Mouse (Mus musculus): ENCODE data around the gene Lpcat2b. TPM values are rescaled to one million over a fixed set of nuclear protein-coding genes. Genes with fewer than 3 reads are reported as not detected.

Lpcat2b gene
- polyA plus RNA-seq, 1 experiment from 2014 or later: not detected

DNA sequence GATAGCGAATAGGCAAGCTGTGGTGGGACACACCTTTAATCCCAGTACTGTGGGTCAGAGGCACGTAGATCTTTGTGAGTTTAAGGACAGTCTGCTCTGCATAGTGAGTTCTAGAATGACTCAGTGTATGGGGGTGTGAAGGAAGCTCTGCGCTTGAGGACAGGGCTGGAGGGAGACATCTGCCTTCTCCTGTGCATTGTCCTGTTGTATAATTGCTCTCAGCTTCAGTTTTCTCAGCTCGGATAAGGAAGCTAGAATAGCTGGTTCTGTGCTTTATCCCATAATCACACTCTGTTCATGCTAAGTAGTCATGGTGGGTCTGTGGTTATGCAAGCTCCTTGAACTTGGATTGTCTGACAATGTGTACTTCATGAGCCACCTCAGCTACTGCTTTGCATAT lies 17.4 kb downstream of the Lpcat2b start:
- H3K4me3 ChIP-seq (replicated peaks): no peak overlapping the region
- peaks cover 9% of the 10 kb centered on the region; the same call in 1 of the 2 replicates for H3K36me3 ChIP-seq
- no peaks in the 10 kb centered on the region for H3K27me3 ChIP-seq
- H3K4me1 ChIP-seq: no peaks in the 10 kb centered on the region
- WGBS: 84% methylated on average over 4 of the region's 4 CpGs
- no peaks in the 10 kb centered on the region for H3K9me3 ChIP-seq (replicated peaks)
- H3K9ac ChIP-seq: no peak overlapping the region
- no peak for ATAC-seq (ENCODE audit: insufficient number of reproducible peaks, low FRiP score, low TSS enrichment, low read depth)
- H3K4me2 ChIP-seq (replicated peaks): no peak overlapping the region
- no peak overlapping the region for H3K27ac ChIP-seq (replicated peaks)

DNA sequence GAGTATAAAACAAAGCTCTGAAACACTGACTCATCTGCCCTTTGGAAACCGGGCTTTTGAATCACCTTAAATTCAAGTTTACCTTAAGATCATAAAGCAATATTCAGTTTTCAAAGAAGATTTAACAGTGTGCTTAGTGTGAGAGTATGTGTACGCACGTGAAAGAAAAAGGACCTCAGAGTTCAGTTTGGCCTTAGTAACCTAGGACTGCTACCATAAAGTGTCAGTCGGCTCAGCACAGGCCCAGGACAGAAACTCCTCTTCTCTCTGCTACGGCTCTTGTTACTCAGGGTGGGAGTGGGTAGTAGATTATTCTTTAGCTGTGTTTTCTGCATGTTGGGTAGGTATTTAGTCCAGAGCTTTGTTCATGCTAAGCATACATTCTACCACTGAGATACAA lies 18.3 kb downstream of the Lpcat2b start:
- Histone ChIP-seq H3K9ac (no peak overlapping the region), H3K9me3 (replicated peaks) (no peaks in the 10 kb centered on the region), H3K4me2 (replicated peaks) (no peak overlapping the region), H3K4me3 (replicated peaks) (no peak overlapping the region), H3K4me1 (no peaks in the 10 kb centered on the region), H3K27me3 (no peaks in the 10 kb centered on the region), H3K36me3 (peaks cover 9% of the 10 kb centered on the region; the same call in 1 of the 2 replicates), H3K27ac (replicated peaks) (no peak overlapping the region)
- ATAC-seq (ENCODE audit: insufficient number of reproducible peaks, low FRiP score, low TSS enrichment, low read depth): no peak
- 89% methylated on average over 5 of the region's 5 CpGs for WGBS

DNA sequence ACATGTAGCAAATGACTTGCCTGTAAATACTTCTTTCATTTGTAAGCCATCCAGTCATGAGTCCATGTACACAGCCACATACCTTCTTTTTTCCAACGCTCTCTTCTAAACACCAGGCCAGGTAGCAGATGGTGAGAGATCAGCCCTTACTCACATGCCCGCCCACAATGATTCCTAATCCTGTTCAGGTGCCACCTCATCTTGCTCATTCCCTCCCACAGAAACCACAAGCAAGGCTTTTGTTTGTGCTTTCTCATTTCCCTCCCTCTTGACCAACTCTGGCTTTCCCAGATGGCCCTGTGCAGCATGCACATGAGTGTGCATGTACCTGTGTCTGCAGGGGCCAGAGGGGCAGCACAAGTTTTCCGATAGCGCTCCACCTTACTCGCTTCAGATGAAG lies 18.9 kb downstream of the Lpcat2b start:
- H3K4me1 ChIP-seq: no peaks in the 10 kb centered on the region
- no peaks in the 10 kb centered on the region for H3K27me3 ChIP-seq
- 84% methylated on average over 5 of the region's 5 CpGs for WGBS
- H3K36me3 ChIP-seq: peaks cover 9% of the 10 kb centered on the region; the same call in 1 of the 2 replicates
- ATAC-seq (ENCODE audit: insufficient number of reproducible peaks, low FRiP score, low TSS enrichment, low read depth): no peak
- no peak overlapping the region for H3K9ac ChIP-seq
- no peak overlapping the region for H3K4me3 ChIP-seq (replicated peaks)
- H3K4me2 ChIP-seq (replicated peaks): no peak overlapping the region
- H3K9me3 ChIP-seq (replicated peaks): no peaks in the 10 kb centered on the region
- H3K27ac ChIP-seq (replicated peaks): no peak overlapping the region

DNA sequence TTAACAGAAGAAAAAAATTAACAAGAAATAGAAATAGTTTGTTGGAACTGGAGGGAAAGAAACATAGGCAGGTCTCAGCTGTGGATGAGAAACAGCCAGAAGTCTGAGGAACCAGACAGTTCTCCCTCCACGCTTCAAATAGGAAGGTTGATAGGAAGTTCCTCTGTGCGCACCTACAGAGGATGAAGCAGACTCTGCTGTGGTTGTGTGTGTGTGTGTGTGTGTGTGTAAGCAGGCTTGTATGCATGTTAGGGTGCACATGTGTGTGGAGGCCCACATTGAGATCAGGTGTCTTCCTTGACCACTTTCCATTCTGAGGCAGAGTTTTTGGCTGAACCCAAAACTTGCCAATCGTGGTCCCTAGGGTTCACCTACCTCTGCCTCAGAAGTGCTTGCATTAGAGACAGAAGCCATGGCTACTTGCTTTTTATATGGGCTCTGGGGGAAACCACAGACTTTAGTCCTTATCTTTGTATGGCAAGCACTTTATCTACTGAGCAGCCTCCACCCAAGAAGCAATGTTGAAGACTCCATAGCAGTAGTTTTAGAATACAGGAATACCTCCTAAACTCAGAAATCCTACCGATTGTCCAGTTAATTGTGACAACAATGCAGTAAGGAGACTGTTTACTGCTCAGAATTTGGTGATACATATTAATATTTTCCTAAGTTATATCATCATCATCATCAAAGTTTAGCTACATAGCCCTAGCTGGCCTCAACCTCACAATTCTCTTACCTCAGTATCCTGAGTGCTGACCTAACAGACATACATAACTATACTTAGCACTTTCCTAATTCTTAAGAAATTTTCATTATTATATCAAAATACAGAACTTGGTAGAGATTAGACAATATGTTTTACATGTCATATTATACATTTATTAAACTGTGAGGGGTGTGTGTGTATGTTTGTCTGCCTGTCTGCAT lies 31.1 kb downstream of the Lpcat2b start:
- no peak for ATAC-seq (ENCODE audit: insufficient number of reproducible peaks, low FRiP score, low TSS enrichment, low read depth)
- WGBS: 89% methylated on average over 4 of the region's 4 CpGs
- Histone ChIP-seq H3K4me1 (0 out of 2 replicates have a peak, but pooled peaks cover 3% of the 10 kb centered on the region), H3K36me3 (no peaks in the 10 kb centered on the region), H3K27ac (replicated peaks) (no peak overlapping the region), H3K4me2 (replicated peaks) (no peak overlapping the region), H3K27me3 (no peaks in the 10 kb centered on the region), H3K4me3 (replicated peaks) (no peak overlapping the region), H3K9me3 (replicated peaks) (no peaks in the 10 kb centered on the region), H3K9ac (no peak overlapping the region)

DNA sequence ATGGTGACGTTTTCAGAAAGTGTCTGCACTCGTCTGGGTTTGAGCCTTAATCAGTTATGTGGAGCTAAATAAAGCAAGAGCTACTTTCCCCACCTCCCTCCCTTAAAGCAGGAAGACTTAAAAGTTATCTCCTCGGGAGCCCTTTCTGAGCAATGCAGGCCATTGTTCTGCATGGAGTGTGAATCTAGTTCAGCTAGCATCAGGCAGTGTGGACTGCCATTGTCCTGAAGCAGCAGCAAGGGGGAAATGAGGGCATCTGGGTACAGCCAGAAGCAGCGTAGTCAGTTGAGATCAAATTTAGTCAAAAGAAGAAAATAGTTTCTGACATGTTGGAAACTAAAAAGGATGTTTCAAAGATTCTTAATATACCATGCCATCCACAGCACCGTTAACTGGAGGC lies 35.2 kb downstream of the Lpcat2b start:
- H3K4me3 ChIP-seq (replicated peaks): no peak overlapping the region
- WGBS: 30% methylated on average over 5 of the region's 5 CpGs
- H3K4me2 ChIP-seq (replicated peaks): no peak overlapping the region
- peaks cover 8% of the 10 kb centered on the region; the same call in 1 of the 2 replicates for H3K36me3 ChIP-seq
- H3K27me3 ChIP-seq: no peaks in the 10 kb centered on the region
- no peak for ATAC-seq (ENCODE audit: insufficient number of reproducible peaks, low FRiP score, low TSS enrichment, low read depth)
- 0 out of 2 replicates have a peak, but pooled peaks cover 3% of the 10 kb centered on the region for H3K4me1 ChIP-seq
- H3K27ac ChIP-seq (replicated peaks): no peak overlapping the region; the same call in 1 of the 2 replicates
- no peaks in the 10 kb centered on the region for H3K9me3 ChIP-seq (replicated peaks)
- H3K9ac ChIP-seq: no peak overlapping the region

DNA sequence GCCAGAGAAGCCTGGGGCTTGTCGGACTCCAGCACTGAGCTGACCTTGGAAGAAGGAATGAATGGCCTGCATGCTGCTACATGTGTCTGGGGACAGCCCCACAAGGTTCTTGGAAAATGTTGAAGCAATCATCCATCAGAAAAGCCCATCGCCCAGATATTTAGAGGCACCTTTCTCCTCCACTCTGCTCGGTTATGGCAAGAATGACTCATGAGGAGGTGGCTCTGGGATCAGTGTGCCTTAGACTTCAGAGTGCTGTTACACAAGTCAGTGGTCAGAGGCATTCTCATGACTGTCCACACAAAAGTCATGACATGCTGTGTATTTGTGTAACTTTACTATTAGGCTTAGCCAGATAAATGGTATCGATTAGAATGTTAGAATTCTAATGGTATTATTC lies 35.7 kb downstream of the Lpcat2b start:
- Histone ChIP-seq H3K4me2 (replicated peaks) (no peak overlapping the region), H3K27ac (replicated peaks) (no peak overlapping the region), H3K4me1 (0 out of 2 replicates have a peak, but pooled peaks cover 3% of the 10 kb centered on the region), H3K4me3 (replicated peaks) (no peak overlapping the region), H3K27me3 (no peaks in the 10 kb centered on the region), H3K9ac (no peak overlapping the region), H3K9me3 (replicated peaks) (no peaks in the 10 kb centered on the region), H3K36me3 (peaks cover 8% of the 10 kb centered on the region; the same call in 1 of the 2 replicates)
- WGBS: 62% methylated on average over 4 of the region's 4 CpGs
- no peak for ATAC-seq (ENCODE audit: insufficient number of reproducible peaks, low FRiP score, low TSS enrichment, low read depth)

DNA sequence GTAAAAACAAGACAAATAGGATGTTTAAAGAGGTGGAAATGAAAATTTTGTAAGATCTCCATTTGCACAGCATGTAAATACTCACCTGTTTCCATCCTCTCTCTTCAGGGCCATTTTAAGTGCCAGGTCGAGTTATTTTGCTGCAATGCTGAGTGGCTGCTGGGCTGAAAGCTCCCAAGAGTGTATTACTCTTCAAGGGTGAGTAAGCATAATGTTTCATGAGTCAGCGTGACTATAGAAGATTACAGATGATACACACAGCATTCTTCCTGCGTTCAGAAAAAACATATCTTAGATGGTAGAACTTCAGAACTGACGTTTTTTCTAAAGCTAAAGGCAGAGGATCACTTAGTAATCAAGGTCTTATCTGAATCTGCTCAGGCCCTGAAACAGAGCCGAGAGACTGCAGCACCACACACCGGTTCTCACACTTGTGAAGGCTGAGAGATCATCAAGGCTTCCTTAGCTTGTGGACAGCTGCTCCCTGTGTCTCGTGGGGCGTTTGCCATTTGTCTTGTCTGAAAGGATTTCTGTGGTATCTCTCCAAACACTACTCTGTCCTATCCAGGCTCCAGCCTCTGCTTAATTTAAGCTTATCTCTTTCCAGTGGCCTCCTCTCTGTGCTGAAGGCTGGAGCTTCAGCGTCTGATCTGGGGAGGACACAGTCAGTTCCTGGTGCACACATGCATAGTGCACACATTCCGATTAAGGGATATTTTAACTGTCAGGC lies 39.4 kb downstream of the Lpcat2b start:
- ATAC-seq (ENCODE audit: insufficient number of reproducible peaks, low FRiP score, low TSS enrichment, low read depth): no peak
- H3K36me3 ChIP-seq: peaks cover 15% of the 10 kb centered on the region
- no peak overlapping the region for H3K4me2 ChIP-seq (replicated peaks)
- H3K4me1 ChIP-seq: 0 out of 2 replicates have a peak, but pooled peaks cover 3% of the 10 kb centered on the region
- WGBS: 82% methylated on average over 10 of the region's 10 CpGs
- no peak overlapping the region for H3K27ac ChIP-seq (replicated peaks)
- no peaks in the 10 kb centered on the region for H3K9me3 ChIP-seq (replicated peaks)
- H3K4me3 ChIP-seq (replicated peaks): no peak overlapping the region
- H3K27me3 ChIP-seq: no peaks in the 10 kb centered on the region
- no peak overlapping the region for H3K9ac ChIP-seq

DNA sequence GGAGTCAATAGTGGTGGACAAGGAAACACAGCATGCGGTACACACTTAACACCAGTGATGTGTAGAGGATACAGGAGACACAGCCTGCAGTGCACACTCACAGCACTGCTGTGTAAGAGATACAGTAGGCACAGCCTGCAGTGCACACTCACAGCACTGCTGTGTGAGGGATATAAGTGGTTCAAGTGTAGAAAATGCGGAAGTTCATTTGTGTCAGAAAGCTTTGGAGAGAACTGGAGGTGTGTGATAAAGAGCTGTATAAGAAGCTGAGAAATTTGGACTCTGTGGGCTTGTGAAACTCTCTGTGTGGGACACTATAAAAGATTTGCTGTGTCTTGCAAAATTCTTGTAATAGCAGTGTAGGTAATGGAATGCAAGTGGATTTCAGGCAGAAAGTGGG lies 48.8 kb downstream of the Lpcat2b start:
- H3K9ac ChIP-seq: no peak overlapping the region
- WGBS: 92% methylated on average over 2 of the region's 2 CpGs

More for the DNA sequence above, 48.8 kb downstream of the Lpcat2b start:
- H3K36me3 ChIP-seq: peaks cover 1% of the 10 kb centered on the region; the same call in 1 of the 2 replicates
- ATAC-seq (ENCODE audit: insufficient number of reproducible peaks, low FRiP score, low TSS enrichment, low read depth): no peak
- H3K4me3 ChIP-seq (replicated peaks): no peak overlapping the region
- H3K4me1 ChIP-seq: no peaks in the 10 kb centered on the region
- H3K4me2 ChIP-seq (replicated peaks): no peak overlapping the region
- no peak overlapping the region for H3K27ac ChIP-seq (replicated peaks)
- no peaks in the 10 kb centered on the region for H3K9me3 ChIP-seq (replicated peaks)
- H3K27me3 ChIP-seq: no peaks in the 10 kb centered on the region

Other genes with a start within 250 kb of the Lpcat2b start
- gene Tgfbr3, start 141.9 kb upstream of the Lpcat2b start, polyA plus RNA-seq (2015; fragmentation: Nextera tagmentation; extraction: Ambion mirVana): 37.3 and 38.7 TPM in 2 replicates
- gene Brdt, start 100.4 kb upstream of the Lpcat2b start, polyA plus RNA-seq (2015; fragmentation: Nextera tagmentation; extraction: Ambion mirVana): 5.6 and 6.4 TPM in 2 replicates
- 3.0 and 3.7 TPM in 2 replicates for gene Ephx4, start 28.8 kb upstream of the Lpcat2b start, polyA plus RNA-seq (2015; fragmentation: Nextera tagmentation; extraction: Ambion mirVana)
- gene Btbd8, start 6.4 kb downstream of the Lpcat2b start, polyA plus RNA-seq (2015; fragmentation: Nextera tagmentation; extraction: Ambion mirVana): 4.9 and 7.6 TPM in 2 replicates
- gene Gm42669, start 76.1 kb downstream of the Lpcat2b start, polyA plus RNA-seq (2015; fragmentation: Nextera tagmentation; extraction: Ambion mirVana): 0.49 and 0.50 TPM in 2 replicates
- gene 1700028K03Rik, start 103.2 kb downstream of the Lpcat2b start, polyA plus RNA-seq (2015; fragmentation: Nextera tagmentation; extraction: Ambion mirVana): 0.05 and 0.12 TPM in 2 replicates
- gene Rpap2, start 165.8 kb downstream of the Lpcat2b start, polyA plus RNA-seq (2015; fragmentation: Nextera tagmentation; extraction: Ambion mirVana): 16.1 and 17.0 TPM in 2 replicates
- 25.4 and 27.2 TPM in 2 replicates for gene Glmn, start 166.3 kb downstream of the Lpcat2b start, polyA plus RNA-seq (2015; fragmentation: Nextera tagmentation; extraction: Ambion mirVana)